22 mouse cellular contexts compared by ENCODE assay signal in the genomic region with DNA sequence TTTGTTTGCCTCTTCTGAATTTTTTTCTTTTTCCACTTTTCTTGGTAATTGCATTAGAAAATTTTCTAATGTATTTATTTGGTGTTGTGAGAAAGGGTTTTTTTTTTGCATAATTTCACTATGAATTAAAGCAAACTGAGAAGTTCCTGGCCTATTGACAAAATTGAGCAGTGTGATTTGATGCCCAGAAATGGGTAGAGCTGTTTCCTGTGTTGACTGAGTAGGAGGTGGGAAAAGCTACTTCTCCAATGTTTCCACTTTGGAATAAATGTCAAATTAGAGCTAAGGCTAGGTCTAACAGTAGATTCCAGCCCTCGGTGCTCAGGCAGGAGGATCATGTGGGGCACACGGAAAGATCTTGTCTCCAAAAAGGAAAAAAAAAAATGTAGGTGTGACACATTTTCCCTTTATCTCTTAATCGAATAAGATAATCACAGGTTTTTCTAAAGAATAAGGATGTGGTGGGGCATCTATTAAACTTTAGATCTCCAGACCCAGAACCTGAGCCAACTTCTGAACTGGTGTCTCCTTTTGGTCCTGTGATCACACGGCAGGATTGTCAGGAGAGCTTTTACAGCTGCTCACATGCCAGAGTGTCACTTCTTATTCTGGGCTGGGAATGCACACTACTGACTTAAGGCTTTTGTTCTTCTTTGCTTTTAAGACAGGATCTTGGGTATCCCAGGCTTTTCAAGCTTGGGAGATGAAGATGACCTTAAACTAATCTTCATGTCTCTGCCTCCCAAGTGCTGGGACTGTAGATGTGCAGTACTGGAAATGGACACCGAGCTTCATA. TPM values are rescaled to one million over a fixed set of nuclear protein-coding genes. Genes with fewer than 3 reads are reported as not detected.
A peak's percentile ranks its signal among the peaks of the same experiment; 100 is the strongest.
DNase-seq lines count a peak whose midpoint lies in the region; ATAC-seq and TF ChIP-seq lines count a peak whose summit lies in the region.
"Had no signal": no experiment of that assay in that cellular context is flagged by ENCODE, and none has a peak within 500 bp of the region (broad histone marks: within the 10 kb centered on the region; RNA-seq: fewer than 3 reads in every experiment).

No protein-coding gene starts in this region.

- no peak overlapping the region; the same call in 1 of the 2 replicates for H3K27ac ChIP-seq in layer of hippocampus, adult 2 months
- H3K27ac ChIP-seq in lung, postnatal 0 days (ENCODE audit: low read length) = no peak overlapping the region; the same call in 1 of the 2 replicates
- H3K27ac ChIP-seq in forebrain, postnatal 0 days (ENCODE audit: low read depth, low read length) = no peak overlapping the region
- H3K27ac ChIP-seq in embryonic facial prominence, embryonic 10.5 days (replicated peaks) = no peak overlapping the region
- H3K27ac ChIP-seq: embryonic facial prominence, embryonic 12.5 days; forebrain, embryonic 15.5 days; gastrocnemius, adult 2 months; hindbrain, embryonic 10.5 days; hindbrain, embryonic 14.5 days had no signal

- no peak for TF ChIP-seq EP300 in lung, postnatal 0 days (IDR thresholded peaks at IDR 0.05)

- H3K27me3 ChIP-seq in lung, postnatal 0 days (replicated peaks; ENCODE audit: insufficient read depth, low read length) = no peaks in the 10 kb centered on the region
- no peaks in the 10 kb centered on the region for H3K27me3 ChIP-seq in forebrain, postnatal 0 days (ENCODE audit: insufficient read depth, low read length)
- H3K27me3 ChIP-seq in embryonic facial prominence, embryonic 10.5 days (replicated peaks; ENCODE audit: low read depth, poor library complexity, severe bottlenecking) = no peaks in the 10 kb centered on the region
- H3K27me3 ChIP-seq: embryonic facial prominence, embryonic 12.5 days; forebrain, embryonic 15.5 days; heart, embryonic 12.5 days; Patski had no signal

- no peak overlapping the region for H3K4me2 ChIP-seq in lung, postnatal 0 days (replicated peaks; ENCODE audit: low read depth, low read length)
- H3K4me2 ChIP-seq in forebrain, postnatal 0 days (ENCODE audit: low read depth) = no peak overlapping the region
- H3K4me2 ChIP-seq: embryonic facial prominence, embryonic 12.5 days; forebrain, embryonic 15.5 days; heart, embryonic 12.5 days; hindbrain, embryonic 14.5 days had no signal

- peak in 1 of 2 experiments; percentile 34 for DNase-seq in layer of hippocampus, adult 2 months (ENCODE audit: low spot score in 2 of 2)
- DNase-seq in layer of hippocampus, adult 9-10 months (ENCODE audit: low spot score) = no peak
- DNase-seq in lung, postnatal 0 days (ENCODE audit: low spot score) = peak; percentile 50
- no peak for DNase-seq in lung, adult 18-20 months
- DNase-seq in forebrain, postnatal 0 days = no peak
- DNase-seq in embryonic facial prominence, embryonic 10.5 days (ENCODE audit: low spot score) = no peak
- DNase-seq: adrenal gland, adult 2 months; adrenal gland, postnatal 25 days; cerebellum, adult 2 months; cerebellum, postnatal 10 days; embryo, embryonic 11 days; gastrocnemius, adult 2 months; gastrocnemius, postnatal 25 days had no signal

- peaks cover 5% of the 10 kb centered on the region for H3K4me1 ChIP-seq in lung, postnatal 0 days (ENCODE audit: insufficient read depth, low read depth, low read length)
- H3K4me1 ChIP-seq in forebrain, postnatal 0 days (ENCODE audit: insufficient read depth) = no peaks in the 10 kb centered on the region
- no peaks in the 10 kb centered on the region for H3K4me1 ChIP-seq in embryonic facial prominence, embryonic 10.5 days
- H3K4me1 ChIP-seq: embryonic facial prominence, embryonic 12.5 days; forebrain, embryonic 15.5 days; heart, embryonic 12.5 days; hindbrain, embryonic 10.5 days had no signal

- no peak overlapping the region for H3K4me3 ChIP-seq in layer of hippocampus, adult 2 months
- H3K4me3 ChIP-seq in lung, postnatal 0 days (ENCODE audit: low read depth, low read length) = no peak overlapping the region
- H3K4me3 ChIP-seq in forebrain, postnatal 0 days (ENCODE audit: low read depth, low read length) = no peak overlapping the region
- no peak overlapping the region for H3K4me3 ChIP-seq in embryonic facial prominence, embryonic 10.5 days
- H3K4me3 ChIP-seq: embryonic facial prominence, embryonic 12.5 days; forebrain, embryonic 15.5 days; gastrocnemius, adult 2 months; heart, embryonic 12.5 days; hindbrain, embryonic 10.5 days had no signal

- 0 out of 2 replicates have a peak, but pooled peaks have one; percentile 2 for TF ChIP-seq CTCF in layer of hippocampus, adult 2 months (conservative IDR thresholded peaks at IDR 0.05)
- TF ChIP-seq CTCF in lung, postnatal 0 days (IDR thresholded peaks at IDR 0.05) = no peak
- TF ChIP-seq CTCF in forebrain, postnatal 0 days (IDR thresholded peaks at IDR 0.05; ENCODE audit: low read depth) = no peak

- no peak overlapping the region for H3K9ac ChIP-seq in lung, postnatal 0 days (replicated peaks; ENCODE audit: low read depth)
- no peak overlapping the region for H3K9ac ChIP-seq in forebrain, postnatal 0 days
- H3K9ac ChIP-seq: embryonic facial prominence, embryonic 12.5 days; forebrain, embryonic 15.5 days; heart, embryonic 12.5 days; hindbrain, embryonic 14.5 days had no signal

- no peaks in the 10 kb centered on the region for H3K36me3 ChIP-seq in lung, postnatal 0 days (ENCODE audit: insufficient read depth, low read length)
- peaks cover 5% of the 10 kb centered on the region; the same call in 1 of the 2 replicates for H3K36me3 ChIP-seq in forebrain, postnatal 0 days (ENCODE audit: insufficient read depth)
- H3K36me3 ChIP-seq in embryonic facial prominence, embryonic 10.5 days (replicated peaks) = peaks cover 11% of the 10 kb centered on the region
- H3K36me3 ChIP-seq: embryonic facial prominence, embryonic 12.5 days; forebrain, embryonic 15.5 days had no signal

- peak; percentile 32; the same call in 1 of the 2 replicates for ATAC-seq in lung, postnatal 0 days
- 0 out of 2 replicates have a peak, but pooled peaks have one; percentile 38 for ATAC-seq in common myeloid progenitor, adult 5-6 weeks (replicated peaks; ENCODE audit: low read depth, poor library complexity, severe bottlenecking)
- ATAC-seq in forebrain, postnatal 0 days = no peak
- ATAC-seq: activated CD4-positive, CD25-positive, alpha-beta regulatory T cell, adult 4 months; forebrain, embryonic 15.5 days; Patski had no signal

- 68% methylated on average over 5 of the region's 5 CpGs for WGBS in lung, postnatal 0 days
- 87% methylated on average over 5 of the region's 5 CpGs for whole genome bisulfite sequencing in forebrain, postnatal 0 days
- WGBS in embryonic facial prominence, embryonic 10.5 days = 88% methylated on average over 5 of the region's 5 CpGs

- no peaks in the 10 kb centered on the region for H3K9me3 ChIP-seq in lung, postnatal 0 days (ENCODE audit: low read length)
- H3K9me3 ChIP-seq in forebrain, postnatal 0 days (ENCODE audit: low read length) = no peaks in the 10 kb centered on the region
- no peaks in the 10 kb centered on the region for H3K9me3 ChIP-seq in embryonic facial prominence, embryonic 10.5 days
- H3K9me3 ChIP-seq: embryonic facial prominence, embryonic 12.5 days; forebrain, embryonic 15.5 days; heart, embryonic 12.5 days; hindbrain, embryonic 10.5 days had no signal

RNA-seq across cellular contexts. Expression of a gene that starts 13.0 kb away (rescaled TPM):
- total RNA-seq in layer of hippocampus, adult 2 months (2021) = 10 to 100 TPM; 10.9 to 11.1 TPM
- 6.5 and 7.1 TPM in 2 replicates for polyA plus RNA-seq in lung, postnatal 0 days (2015; fragmentation: Nextera tagmentation; extraction: Ambion mirVana)
- 4.0 and 6.5 TPM in 2 replicates for total RNA-seq in common myeloid progenitor, adult 5-6 weeks (2017)
- 1.8 and 5.0 TPM in 2 replicates for total RNA-seq in forebrain, postnatal 0 days (2014; rRNA removed)
- 3.9 and 4.1 TPM in 2 replicates for polyA plus RNA-seq in forebrain, postnatal 0 days (2015; fragmentation: Nextera tagmentation; extraction: Ambion mirVana)
- 1.4 and 2.4 TPM in 2 replicates for polyA plus RNA-seq in embryonic facial prominence, embryonic 10.5 days (2016; fragmentation: Nextera tagmentation; extraction: Ambion mirVana)

RNA-seq across cellular contexts. Expression of a gene that starts 13.2 kb away (rescaled TPM):
- 1 to 10 TPM; 6.6 to 6.8 TPM for total RNA-seq in layer of hippocampus, adult 2 months (2021)
- 3.3 and 4.0 TPM in 2 replicates for polyA plus RNA-seq in lung, postnatal 0 days (2015; fragmentation: Nextera tagmentation; extraction: Ambion mirVana)
- total RNA-seq in common myeloid progenitor, adult 5-6 weeks (2017) = 6.6 and 8.1 TPM in 2 replicates
- 6.4 TPM in 2 replicates for total RNA-seq in forebrain, postnatal 0 days (2014; rRNA removed)
- polyA plus RNA-seq in forebrain, postnatal 0 days (2015; fragmentation: Nextera tagmentation; extraction: Ambion mirVana) = 3.5 and 3.8 TPM in 2 replicates
- 8.6 and 8.7 TPM in 2 replicates for polyA plus RNA-seq in embryonic facial prominence, embryonic 10.5 days (2016; fragmentation: Nextera tagmentation; extraction: Ambion mirVana)

RNA-seq across cellular contexts. Expression of a gene that starts 22.6 kb away (rescaled TPM):
- total RNA-seq in layer of hippocampus, adult 2 months (2021) = 10 to 100 TPM in 1 of 2 experiments, 1 to 10 TPM in 1; 7.7 to 10.0 TPM
- polyA plus RNA-seq in lung, postnatal 0 days (2015; fragmentation: Nextera tagmentation; extraction: Ambion mirVana) = 1.5 and 2.1 TPM in 2 replicates
- 0.05 and 0.23 TPM in 2 replicates for total RNA-seq in common myeloid progenitor, adult 5-6 weeks (2017)
- 1.2 and 1.5 TPM in 2 replicates for total RNA-seq in forebrain, postnatal 0 days (2014; rRNA removed)
- polyA plus RNA-seq in forebrain, postnatal 0 days (2015; fragmentation: Nextera tagmentation; extraction: Ambion mirVana) = 0.25 and 0.70 TPM in 2 replicates
- 0.36 and 0.41 TPM in 2 replicates for polyA plus RNA-seq in embryonic facial prominence, embryonic 10.5 days (2016; fragmentation: Nextera tagmentation; extraction: Ambion mirVana)
- total RNA-seq: granulocyte monocyte progenitor cell, adult 5-6 weeks had no signal
